Mouse (Mus musculus): ENCODE results near the gene Pi4kb.

GRCm38 (mm10) chr3:94953764-94954616 is 20.5 kb upstream of the Pi4kb start, which contains the start of gene Rfx5:
- TF ChIP-seq CTCF (IDR thresholded peaks at IDR 0.05; ENCODE audit: low read depth) (no peak), EP300 (optimal IDR thresholded peaks at IDR 0.05) (no peak)
